Mouse (Mus musculus) left cerebral cortex, adult 11 months (tissue): ENCODE measurements at regions not wholly inside any gene's neighbourhood (a gene's known extent, or its start where the extent isn't known, plus 50 kb on each side); places are given as distances from the start of the nearest gene placed in this dataset.
A peak's percentile ranks its signal among the peaks of the same experiment; 100 is the strongest.

Source experiments
- DNase-seq: peaks from one replicate; pipeline ENCODE4 v3.0.0; 2022; ENCODE audit warnings: low spot score

GRCm38 (mm10) chr3:135971611-135972010 lies 146.5 kb downstream of the Slc39a8 start:
- peak; percentile 38 for DNase-seq

GRCm38 (mm10) chr3:135972413-135972812 lies 147.3 kb downstream of the Slc39a8 start:
- DNase-seq = peak; percentile 51

GRCm38 (mm10) chr3:135973243-135973642 lies 148.2 kb downstream of the Slc39a8 start:
- DNase-seq = no peak

- DNase-seq = no peak
Measured at GRCm38 (mm10) chr3:135973842-135974241, 148.8 kb downstream of the Slc39a8 start.

- DNase-seq = no peak
Measured at GRCm38 (mm10) chr3:135974769-135975168, 149.7 kb downstream of the Slc39a8 start.

DNA sequence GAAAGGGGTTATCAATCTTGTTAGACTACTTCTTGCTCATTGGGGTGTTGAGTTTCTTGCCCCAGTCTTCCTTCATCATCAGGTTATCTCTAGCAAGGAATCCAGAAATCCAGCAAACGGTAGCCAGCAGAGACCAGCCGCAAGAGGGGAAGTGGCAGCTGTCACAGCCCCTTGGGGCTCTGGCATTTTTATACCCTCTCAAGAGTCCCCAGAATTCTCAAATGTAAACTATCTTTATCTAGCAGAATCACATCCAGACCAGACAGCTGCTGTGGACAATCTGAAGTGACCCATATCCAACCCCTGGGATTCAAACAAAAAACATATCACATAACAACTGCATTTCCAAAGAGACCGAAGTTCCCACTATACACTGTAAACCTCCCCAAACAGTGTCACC lies 162.1 kb downstream of the Slc39a8 start:
- DNase-seq = no peak

- no peak for DNase-seq
Measured at GRCm38 (mm10) chr3:135989281-135989680, 164.2 kb downstream of the Slc39a8 start.

GRCm38 (mm10) chr3:135990338-135990737 lies 165.3 kb downstream of the Slc39a8 start:
- no peak for DNase-seq

GRCm38 (mm10) chr3:135990814-135991454 lies 165.9 kb downstream of the Slc39a8 start:
- DNase-seq = no peak

DNA sequence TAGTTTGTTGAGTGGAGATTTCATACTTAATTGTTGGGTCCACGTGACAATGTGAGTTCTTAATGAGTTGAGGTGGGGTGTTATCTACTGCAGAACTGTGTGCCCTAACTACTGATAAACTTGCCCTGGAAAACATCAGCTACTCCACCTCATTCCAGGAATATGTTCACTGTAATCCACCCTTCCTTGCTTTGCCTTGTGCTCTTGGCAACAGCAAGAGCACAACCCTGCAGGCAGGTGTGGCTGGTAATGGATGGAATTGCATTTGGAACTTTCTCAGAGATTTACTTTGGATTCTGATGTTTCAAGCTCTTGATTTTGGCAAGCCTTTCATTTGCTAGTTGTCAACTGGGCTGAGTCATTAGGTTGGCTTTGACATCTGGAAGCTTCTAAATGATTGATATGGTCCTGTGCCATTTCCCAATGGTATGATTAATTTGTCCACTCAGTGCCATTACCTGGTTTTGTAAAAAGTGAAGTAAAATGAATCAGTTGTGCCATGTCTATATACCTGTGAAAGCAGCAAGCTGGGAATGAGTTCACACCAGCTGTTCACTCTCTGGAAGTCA lies 175.6 kb downstream of the Slc39a8 start:
- no peak for DNase-seq
